Mouse (Mus musculus): ENCODE measurements around the gene Pkp1.

Gene Pkp1

GRCm38 (mm10) chr1:135906736-135907135 is 12.3 kb downstream of the Pkp1 start:
- no peak for DNase-seq

GRCm38 (mm10) chr1:135899991-135900515 is 19.0 kb downstream of the Pkp1 start:
- DNase-seq = no peak

- DNase-seq = no peak
Observed at GRCm38 (mm10) chr1:135899295-135899694, 19.7 kb downstream of the Pkp1 start.

- no peak for DNase-seq
Observed at GRCm38 (mm10) chr1:135895367-135895766, 23.6 kb downstream of the Pkp1 start.

GRCm38 (mm10) chr1:135893377-135893776 is 25.6 kb downstream of the Pkp1 start:
- peak; percentile 10 for DNase-seq

GRCm38 (mm10) chr1:135892764-135893163 is 26.2 kb downstream of the Pkp1 start:
- no peak for DNase-seq

- DNase-seq = no peak
Observed at GRCm38 (mm10) chr1:135892233-135892632, 26.8 kb downstream of the Pkp1 start.

GRCm38 (mm10) chr1:135891424-135892216 is 27.4 kb downstream of the Pkp1 start:
- no peak for DNase-seq

GRCm38 (mm10) chr1:135889461-135890185 is 29.4 kb downstream of the Pkp1 start:
- no peak for DNase-seq

GRCm38 (mm10) chr1:135882385-135883109 is 36.5 kb downstream of the Pkp1 start:
- DNase-seq = peak; percentile 35

GRCm38 (mm10) chr1:135877248-135877647 is 41.8 kb downstream of the Pkp1 start:
- DNase-seq = no peak

- DNase-seq = no peak
Observed at GRCm38 (mm10) chr1:135872991-135873390, 46.0 kb downstream of the Pkp1 start.

- no peak for DNase-seq
Observed at GRCm38 (mm10) chr1:135868570-135868969, 50.4 kb downstream of the Pkp1 start.

GRCm38 (mm10) chr1:135865518-135866194 is 53.4 kb downstream of the Pkp1 start:
- peak; percentile 77 for DNase-seq

- DNase-seq = no peak
Observed at GRCm38 (mm10) chr1:135864830-135865229, 54.2 kb downstream of the Pkp1 start.

- DNase-seq = no peak
Observed at GRCm38 (mm10) chr1:135863786-135864335, 55.1 kb downstream of the Pkp1 start.

GRCm38 (mm10) chr1:135862561-135862960 is 56.4 kb downstream of the Pkp1 start:
- DNase-seq = no peak

GRCm38 (mm10) chr1:135861980-135862552 is 56.9 kb downstream of the Pkp1 start:
- DNase-seq = no peak

GRCm38 (mm10) chr1:135861091-135861490 is 57.9 kb downstream of the Pkp1 start:
- no peak for DNase-seq

- no peak for DNase-seq
Observed at GRCm38 (mm10) chr1:135858533-135858932, 60.5 kb downstream of the Pkp1 start.

GRCm38 (mm10) chr1:135857137-135857775 is 61.8 kb downstream of the Pkp1 start:
- no peak for DNase-seq
